Mouse (Mus musculus) testis, adult 2 months (tissue): ENCODE data around the gene Adamts20. TPM values are rescaled to one million over a fixed set of nuclear protein-coding genes. Genes with fewer than 3 reads are reported as not detected.

Experiments
- H3K27ac ChIP-seq: fragments of 200-500 bp; 2 replicates; pipeline ENCODE4 v1.5.1; 2012; ENCODE audit warnings: low read depth, low read length; ENCODE audit not compliant: control insufficient read depth, insufficient read depth
- H3K27me3 ChIP-seq: fragments of 200-500 bp; 2 replicates; pipeline ENCODE4 v1.6.1; 2012; ENCODE audit warnings: mild to moderate bottlenecking, low read length, moderate library complexity; ENCODE audit not compliant: control insufficient read depth, insufficient read depth
- H3K36me3 ChIP-seq: fragments of 200-500 bp; 2 replicates; pipeline ENCODE4 v1.6.1; 2012; ENCODE audit warnings: mild to moderate bottlenecking, low read length; ENCODE audit not compliant: control insufficient read depth, insufficient read depth
- H3K4me1 ChIP-seq: fragments of 200-500 bp; 2 replicates; pipeline ENCODE4 v1.6.1; 2012; ENCODE audit warnings: low read length; ENCODE audit not compliant: control insufficient read depth, insufficient read depth
- H3K4me3 ChIP-seq: fragments of 200-500 bp; 2 replicates; pipeline ENCODE4 v1.5.1; 2012; ENCODE audit warnings: low read depth, mild to moderate bottlenecking, low read length, moderate library complexity, mixed read lengths; ENCODE audit not compliant: control insufficient read depth
- CTCF ChIP-seq: fragments of 200-500 bp; IDR thresholded peaks from 2 replicates; pipeline ENCODE4 v1.5.1; 2012; ENCODE audit warnings: low read depth, mild to moderate bottlenecking, inconsistent platforms, low read length, moderate library complexity; ENCODE audit not compliant: control insufficient read depth, insufficient read depth, insufficient replicate concordance
- POLR2A ChIP-seq: fragments of 200-500 bp; IDR thresholded peaks from 2 replicates; pipeline ENCODE4 v1.6.1; 2012; ENCODE audit warnings: low read depth, mild to moderate bottlenecking, inconsistent platforms, low read length, moderate library complexity; ENCODE audit not compliant: control insufficient read depth
- polyA plus RNA-seq: library from polyadenylated mRNA; depleted of rRNA; stranded (reverse); fragments of >200 nt; gene quantifications from 2 replicates; pipeline ENCODE4 v1.2.3, GENCODE M21; 2012

The Adamts20 gene
- polyA plus RNA-seq, 1 experiment, result 1.5 TPM

GRCm38 (mm10) chr15:94420526-94420925 lies 44.7 kb downstream of the Adamts20 start:
- no peak overlapping the region for H3K4me3 ChIP-seq
- no peaks in the 10 kb centered on the region for H3K36me3 ChIP-seq
- no peaks in the 10 kb centered on the region for H3K27me3 ChIP-seq
- peaks cover 3% of the 10 kb centered on the region; the same call in 1 of the 2 replicates for H3K4me1 ChIP-seq
- H3K27ac ChIP-seq, result no peak overlapping the region
- TF ChIP-seq POLR2A (no peak), CTCF (no peak)

- Histone ChIP-seq H3K36me3 (no peaks in the 10 kb centered on the region), H3K27ac (no peak overlapping the region), H3K27me3 (no peaks in the 10 kb centered on the region), H3K4me3 (no peak overlapping the region), H3K4me1 (peaks cover 3% of the 10 kb centered on the region; the same call in 1 of the 2 replicates)
- TF ChIP-seq CTCF (no peak), POLR2A (no peak)
These were observed 46.1 kb downstream of the Adamts20 start for GRCm38 (mm10) chr15:94419167-94419566.

GRCm38 (mm10) chr15:94418427-94418826 lies 46.8 kb downstream of the Adamts20 start:
- no peak overlapping the region for H3K27ac ChIP-seq
- H3K4me3 ChIP-seq, result no peak overlapping the region
- TF ChIP-seq POLR2A, result no peak
- H3K4me1 ChIP-seq, result peaks cover 3% of the 10 kb centered on the region; the same call in 1 of the 2 replicates
- H3K27me3 ChIP-seq, result no peaks in the 10 kb centered on the region
- no peaks in the 10 kb centered on the region for H3K36me3 ChIP-seq

GRCm38 (mm10) chr15:94417216-94418155 lies 47.7 kb downstream of the Adamts20 start:
- no peak overlapping the region for H3K4me3 ChIP-seq
- H3K36me3 ChIP-seq, result no peaks in the 10 kb centered on the region
- TF ChIP-seq POLR2A, result no peak
- TF ChIP-seq CTCF, result no peak
- no peaks in the 10 kb centered on the region for H3K27me3 ChIP-seq
- no peak overlapping the region for H3K27ac ChIP-seq
- H3K4me1 ChIP-seq, result peaks cover 3% of the 10 kb centered on the region; the same call in 1 of the 2 replicates

GRCm38 (mm10) chr15:94409832-94410231 lies 55.4 kb downstream of the Adamts20 start:
- H3K27ac ChIP-seq, result no peak overlapping the region
- H3K27me3 ChIP-seq, result no peaks in the 10 kb centered on the region
- H3K4me3 ChIP-seq, result no peak overlapping the region
- H3K36me3 ChIP-seq, result no peaks in the 10 kb centered on the region
- H3K4me1 ChIP-seq, result no peaks in the 10 kb centered on the region
- TF ChIP-seq POLR2A (no peak), CTCF (no peak)

- H3K4me3 ChIP-seq, result no peak overlapping the region
These were observed 58.9 kb downstream of the Adamts20 start for GRCm38 (mm10) chr15:94406364-94406763.

GRCm38 (mm10) chr15:94404071-94404545 lies 61.1 kb downstream of the Adamts20 start:
- Histone ChIP-seq H3K27ac (no peak overlapping the region), H3K27me3 (no peaks in the 10 kb centered on the region), H3K4me1 (peaks cover 11% of the 10 kb centered on the region), H3K4me3 (peak overlapping the region; percentile 9), H3K36me3 (no peaks in the 10 kb centered on the region)
- no peak for TF ChIP-seq CTCF
- no peak for TF ChIP-seq POLR2A

More at GRCm38 (mm10) chr15:94406364-94406763, 58.9 kb downstream of the Adamts20 start:
- H3K36me3 ChIP-seq, result no peaks in the 10 kb centered on the region
- TF ChIP-seq CTCF (no peak), POLR2A (no peak)
- H3K27me3 ChIP-seq, result no peaks in the 10 kb centered on the region
- no peak overlapping the region for H3K27ac ChIP-seq
- H3K4me1 ChIP-seq, result peaks cover 11% of the 10 kb centered on the region
